Mouse (Mus musculus) limb, embryonic 13.5 days (tissue): ENCODE data around the gene Cutc. TPM values are rescaled to one million over a fixed set of nuclear protein-coding genes. Genes with fewer than 3 reads are reported as not detected.

Experiments used
- ATAC-seq: fragments of 200-750 bp; cut with Nextera tagmentation; 2 replicates; pipeline ENCODE4 v1.8.0; 2017; ENCODE audit warnings: low read depth, moderate number of reproducible peaks, moderate TSS enrichment; ENCODE audit not compliant: low FRiP score
- H3K27ac ChIP-seq: fragments of 300-500 bp; sonication (generic); 2 replicates; pipeline ENCODE4 v1.5.1; 2015; ENCODE audit warnings: inconsistent platforms, mild to moderate bottlenecking, moderate library complexity
- H3K27me3 ChIP-seq: fragments of 300-500 bp; sonication (generic); 2 replicates; pipeline ENCODE4 v1.6.1; 2015; ENCODE audit warnings: mild to moderate bottlenecking, inconsistent platforms
- H3K36me3 ChIP-seq: fragments of 300-500 bp; sonication (generic); 2 replicates; pipeline ENCODE4 v1.6.1; 2015; ENCODE audit warnings: inconsistent platforms, mild to moderate bottlenecking, moderate library complexity
- H3K4me1 ChIP-seq: fragments of 300-500 bp; sonication (generic); 2 replicates; pipeline ENCODE4 v1.6.1; 2015; ENCODE audit warnings: inconsistent platforms
- H3K4me2 ChIP-seq: fragments of 300-500 bp; sonication (generic); replicated peaks from 2 replicates; pipeline ENCODE4 v1.6.1; 2015; ENCODE audit warnings: inconsistent platforms, mild to moderate bottlenecking, moderate library complexity
- H3K4me3 ChIP-seq: fragments of 300-500 bp; sonication (generic); 2 replicates; pipeline ENCODE4 v1.5.1; 2015; ENCODE audit warnings: moderate library complexity, mild to moderate bottlenecking, inconsistent platforms
- H3K9ac ChIP-seq: fragments of 300-500 bp; sonication (generic); 2 replicates; pipeline ENCODE4 v1.6.1; 2015; ENCODE audit warnings: mild to moderate bottlenecking, inconsistent platforms
- H3K9me3 ChIP-seq: fragments of 300-500 bp; sonication (generic); 2 replicates; pipeline ENCODE4 v1.6.1; 2016; ENCODE audit warnings: inconsistent platforms
- WGBS: fragments of 180-500 bp; shearing (Covaris S2); methylation state at CpG from one replicate; pipeline ENCODE4 v1.1.7; 2015; 5-methylcytosine and 5-hydroxymethylcytosine counted together
- polyA plus RNA-seq: library from polyadenylated mRNA; unstranded; fragments of >200 nt; fragmentation: Nextera tagmentation; extraction: Ambion mirVana; gene quantifications from 2 replicates; pipeline ENCODE4 v1.2.1, GENCODE M21; 2015

Cutc gene
- polyA plus RNA-seq, 1 experiment from 2014 or later: 14.6 TPM

GRCm38 (mm10) chr19:43760504-43760903 is 7.7 kb downstream of the Cutc start:
- Histone ChIP-seq H3K27me3 (no peaks in the 10 kb centered on the region), H3K27ac (no peak overlapping the region), H3K36me3 (no peaks in the 10 kb centered on the region), H3K9me3 (no peaks in the 10 kb centered on the region), H3K4me3 (no peak overlapping the region), H3K4me1 (no peaks in the 10 kb centered on the region), H3K4me2 (no peak overlapping the region), H3K9ac (no peak overlapping the region)
- 21% methylated on average over 6 of the region's 6 CpGs for WGBS
- ATAC-seq: no peak

GRCm38 (mm10) chr19:43761543-43762256 is 8.9 kb downstream of the Cutc start:
- Histone ChIP-seq H3K9me3 (no peaks in the 10 kb centered on the region), H3K27ac (no peak overlapping the region), H3K36me3 (no peaks in the 10 kb centered on the region), H3K4me1 (no peaks in the 10 kb centered on the region), H3K9ac (no peak overlapping the region), H3K4me2 (no peak overlapping the region), H3K27me3 (no peaks in the 10 kb centered on the region), H3K4me3 (no peak overlapping the region)
- ATAC-seq: no peak

- H3K27me3 ChIP-seq: no peaks in the 10 kb centered on the region
- H3K36me3 ChIP-seq: no peaks in the 10 kb centered on the region
- no peak overlapping the region for H3K4me3 ChIP-seq
- no peaks in the 10 kb centered on the region for H3K9me3 ChIP-seq
- H3K4me2 ChIP-seq: no peak overlapping the region
- H3K9ac ChIP-seq: no peak overlapping the region
- no peaks in the 10 kb centered on the region for H3K4me1 ChIP-seq
- H3K27ac ChIP-seq: no peak overlapping the region
- WGBS: 67% methylated on average over 2 of the region's 2 CpGs
- no peak for ATAC-seq
These were observed 9.6 kb downstream of the Cutc start for GRCm38 (mm10) chr19:43762410-43762809.

- H3K4me3 ChIP-seq: no peak overlapping the region
- WGBS: 88% methylated on average over 5 of the region's 5 CpGs
- H3K4me1 ChIP-seq: no peaks in the 10 kb centered on the region
- no peak overlapping the region for H3K9ac ChIP-seq
- ATAC-seq: no peak
- H3K27ac ChIP-seq: no peak overlapping the region
- H3K27me3 ChIP-seq: no peaks in the 10 kb centered on the region
- H3K9me3 ChIP-seq: no peaks in the 10 kb centered on the region
- no peaks in the 10 kb centered on the region; the same call in 1 of the 2 replicates for H3K36me3 ChIP-seq
- no peak overlapping the region for H3K4me2 ChIP-seq
These were observed 13.7 kb downstream of the Cutc start for GRCm38 (mm10) chr19:43766451-43766850.

- H3K36me3 ChIP-seq: no peaks in the 10 kb centered on the region; the same call in 1 of the 2 replicates
- no peak overlapping the region for H3K27ac ChIP-seq
- H3K9ac ChIP-seq: no peak overlapping the region
- no peak overlapping the region for H3K4me3 ChIP-seq
- H3K4me1 ChIP-seq: no peaks in the 10 kb centered on the region
- no peaks in the 10 kb centered on the region for H3K27me3 ChIP-seq
- no peak for ATAC-seq
- H3K9me3 ChIP-seq: no peaks in the 10 kb centered on the region
- no peak overlapping the region for H3K4me2 ChIP-seq
- 86% methylated on average over 9 of the region's 9 CpGs for WGBS
These were observed 14.9 kb downstream of the Cutc start for GRCm38 (mm10) chr19:43767549-43768322.

- Histone ChIP-seq H3K9me3 (no peaks in the 10 kb centered on the region), H3K4me1 (no peaks in the 10 kb centered on the region), H3K36me3 (no peaks in the 10 kb centered on the region; the same call in 1 of the 2 replicates), H3K9ac (no peak overlapping the region), H3K27ac (no peak overlapping the region), H3K4me3 (no peak overlapping the region), H3K27me3 (no peaks in the 10 kb centered on the region), H3K4me2 (no peak overlapping the region)
- WGBS: 72% methylated on average over 5 of the region's 5 CpGs
- no peak for ATAC-seq
These were observed 16.7 kb downstream of the Cutc start for GRCm38 (mm10) chr19:43769366-43769960.

GRCm38 (mm10) chr19:43770584-43770983 is 17.8 kb downstream of the Cutc start:
- H3K9me3 ChIP-seq: no peaks in the 10 kb centered on the region
- no peak overlapping the region for H3K27ac ChIP-seq
- H3K27me3 ChIP-seq: no peaks in the 10 kb centered on the region
- H3K4me3 ChIP-seq: no peak overlapping the region
- no peaks in the 10 kb centered on the region for H3K4me1 ChIP-seq
- H3K9ac ChIP-seq: no peak overlapping the region
- H3K36me3 ChIP-seq: no peaks in the 10 kb centered on the region; the same call in 1 of the 2 replicates
- no peak overlapping the region for H3K4me2 ChIP-seq
- 87% methylated on average over 4 of the region's 4 CpGs for WGBS
- ATAC-seq: no peak

- Histone ChIP-seq H3K9ac (no peak overlapping the region), H3K36me3 (no peaks in the 10 kb centered on the region; the same call in 1 of the 2 replicates), H3K9me3 (no peaks in the 10 kb centered on the region), H3K27ac (no peak overlapping the region), H3K27me3 (no peaks in the 10 kb centered on the region), H3K4me3 (no peak overlapping the region), H3K4me1 (no peaks in the 10 kb centered on the region), H3K4me2 (no peak overlapping the region)
- WGBS: 83% methylated on average over 5 of the region's 5 CpGs
- ATAC-seq: no peak
These were observed 18.7 kb downstream of the Cutc start for GRCm38 (mm10) chr19:43771499-43771969.

- H3K4me3 ChIP-seq: no peak overlapping the region
- no peaks in the 10 kb centered on the region for H3K27me3 ChIP-seq
- H3K9me3 ChIP-seq: no peaks in the 10 kb centered on the region
- H3K36me3 ChIP-seq: no peaks in the 10 kb centered on the region; the same call in 1 of the 2 replicates
- 77% methylated on average over 6 of the region's 6 CpGs for WGBS
- no peak overlapping the region for H3K27ac ChIP-seq
- H3K4me2 ChIP-seq: no peak overlapping the region
- ATAC-seq: no peak
- H3K9ac ChIP-seq: no peak overlapping the region
- no peaks in the 10 kb centered on the region for H3K4me1 ChIP-seq
These were observed 19.5 kb downstream of the Cutc start for GRCm38 (mm10) chr19:43772311-43772710.

- Histone ChIP-seq H3K36me3 (no peaks in the 10 kb centered on the region), H3K4me2 (no peak overlapping the region), H3K9ac (no peak overlapping the region), H3K9me3 (no peaks in the 10 kb centered on the region), H3K27ac (no peak overlapping the region), H3K4me3 (no peak overlapping the region), H3K4me1 (no peaks in the 10 kb centered on the region), H3K27me3 (no peaks in the 10 kb centered on the region)
- WGBS: 80% methylated on average over 10 of the region's 10 CpGs
- ATAC-seq: no peak
These were observed 22.6 kb downstream of the Cutc start for GRCm38 (mm10) chr19:43775433-43775832.

- H3K27ac ChIP-seq: no peak overlapping the region
- H3K9me3 ChIP-seq: no peaks in the 10 kb centered on the region
- 79% methylated on average over 4 of the region's 4 CpGs for WGBS
- H3K9ac ChIP-seq: no peak overlapping the region
- no peaks in the 10 kb centered on the region for H3K27me3 ChIP-seq
- H3K36me3 ChIP-seq: no peaks in the 10 kb centered on the region
- no peak for ATAC-seq
- H3K4me2 ChIP-seq: no peak overlapping the region
- no peaks in the 10 kb centered on the region for H3K4me1 ChIP-seq
- no peak overlapping the region for H3K4me3 ChIP-seq
These were observed 23.8 kb downstream of the Cutc start for GRCm38 (mm10) chr19:43776561-43776960.

- Histone ChIP-seq H3K4me3 (no peak overlapping the region), H3K4me2 (no peak overlapping the region), H3K27me3 (no peaks in the 10 kb centered on the region), H3K9me3 (no peaks in the 10 kb centered on the region), H3K27ac (no peak overlapping the region), H3K9ac (no peak overlapping the region), H3K4me1 (no peaks in the 10 kb centered on the region), H3K36me3 (no peaks in the 10 kb centered on the region)
- 67% methylated on average over 2 of the region's 2 CpGs for WGBS
- no peak for ATAC-seq
These were observed 24.5 kb downstream of the Cutc start for GRCm38 (mm10) chr19:43777308-43777707.
